Mouse (Mus musculus): ENCODE measurements around the gene Idh3b. TPM values are rescaled to one million over a fixed set of nuclear protein-coding genes. Genes with fewer than 3 reads are reported as not detected.
A peak's percentile ranks its signal among the peaks of the same experiment; 100 is the strongest.

The Idh3b gene
- polyA plus RNA-seq, 1 experiment from 2014 or later, result 141 TPM

DNA sequence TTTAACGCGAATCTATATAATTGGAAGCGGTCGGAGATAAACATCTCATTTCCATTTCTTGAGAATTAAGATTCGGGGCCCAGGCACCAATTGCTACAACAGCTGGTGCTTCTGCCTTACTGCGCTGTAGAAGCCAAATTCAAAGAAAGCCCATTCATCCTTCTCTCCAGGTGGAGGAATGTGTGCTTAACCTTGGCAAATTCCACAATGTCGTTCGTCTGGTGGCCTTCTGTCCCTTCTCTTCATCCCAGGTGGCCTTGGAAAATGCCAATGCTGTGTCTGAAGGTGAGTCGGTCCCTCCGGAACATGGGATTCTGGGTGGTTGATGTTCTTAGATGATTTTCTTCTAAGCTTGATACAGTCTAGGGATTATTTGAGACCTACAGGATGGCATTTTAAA lies 9.5 kb downstream of the Idh3b start:
- Histone ChIP-seq H3K27ac (ENCODE audit: low read depth, low read length) (peak overlapping the region; percentile 89), H3K9ac (ENCODE audit: low read depth, low read length) (peak overlapping the region; percentile 96)
- WGBS, result 3% methylated on average over 10 of the region's 10 CpGs

DNA sequence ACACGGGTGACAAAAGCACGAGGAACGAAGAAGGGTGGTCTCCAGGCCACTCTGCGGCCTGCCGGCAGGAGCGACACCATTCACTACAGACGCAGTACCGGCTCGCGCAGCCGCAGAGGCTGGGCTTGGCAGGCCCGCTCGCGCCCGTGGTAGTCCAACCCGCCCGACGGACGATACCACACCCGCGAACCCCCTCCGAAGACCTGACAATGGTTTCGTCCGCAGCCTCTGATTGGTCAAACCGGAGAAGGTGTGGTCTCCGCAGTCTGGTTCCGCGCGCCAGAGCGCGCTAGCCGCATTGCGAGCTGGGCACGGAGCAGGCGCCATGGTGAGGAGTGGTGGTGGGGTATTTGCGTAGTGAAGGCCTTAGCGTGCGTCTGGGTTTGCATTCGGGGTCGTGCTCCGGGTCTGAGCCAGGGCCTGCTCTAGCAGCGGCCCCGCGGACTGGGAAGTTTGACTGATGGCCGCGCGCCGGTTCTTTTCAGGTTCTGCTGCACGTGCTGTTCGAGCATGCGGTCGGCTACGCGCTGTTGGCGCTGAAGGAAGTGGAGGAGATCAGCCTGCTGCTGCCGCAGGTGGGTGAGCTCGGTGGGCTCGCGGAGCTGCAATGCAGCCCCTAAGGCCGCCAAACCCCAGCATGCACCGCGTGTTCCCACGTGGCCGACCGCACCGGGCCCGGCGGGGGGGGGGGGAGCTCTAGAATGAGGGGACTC lies 10.0 kb downstream of the Idh3b start, which contains the start of gene Nop56:
TSS of gene Nop56 (plus strand) at position 282 of the 713 bp plus-strand sequence.
- Histone ChIP-seq H3K36me3 (ENCODE audit: control insufficient read depth, insufficient read depth, low read length) (peaks cover 13% of the 10 kb centered on the region; the same call in 1 of the 2 replicates), H3K9ac (ENCODE audit: low read depth, low read length) (peak within 1 kb of the TSS; percentile 96), H3K27ac (ENCODE audit: low read depth, low read length) (peak within 1 kb of the TSS; percentile 89), H3K4me3 (ENCODE audit: low read depth, low read length) (peak within 1 kb of the TSS; percentile 94), H3K27me3 (ENCODE audit: control insufficient read depth, insufficient read depth, low read length) (no peaks in the 10 kb centered on the region), H3K4me1 (replicated peaks; ENCODE audit: control insufficient read depth, insufficient read depth, low read length) (peaks cover 3% of the 10 kb centered on the region; the same call in 1 of the 2 replicates), H3K4me2 (replicated peaks; ENCODE audit: low read depth, low read length) (peak within 1 kb of the TSS; percentile 87), H3K9me3 (ENCODE audit: control insufficient read depth, low read length) (no peaks in the 10 kb centered on the region)
- DNase-seq (ENCODE audit: low spot score) (peak; percentile 99), ATAC-seq (ENCODE audit: low FRiP score) (peak; percentile 97)
- WGBS, result 1% methylated on average over 67 of the region's 68 CpGs

More for the DNA sequence above, 9.5 kb downstream of the Idh3b start:
- no peak for ATAC-seq (ENCODE audit: low FRiP score)
- Histone ChIP-seq H3K36me3 (ENCODE audit: control insufficient read depth, insufficient read depth, low read length) (peaks cover 13% of the 10 kb centered on the region; the same call in 1 of the 2 replicates), H3K4me2 (replicated peaks; ENCODE audit: low read depth, low read length) (peak overlapping the region; percentile 87), H3K4me1 (replicated peaks; ENCODE audit: control insufficient read depth, insufficient read depth, low read length) (peaks cover 3% of the 10 kb centered on the region; the same call in 1 of the 2 replicates), H3K4me3 (ENCODE audit: low read depth, low read length) (peak overlapping the region; percentile 94), H3K9me3 (ENCODE audit: control insufficient read depth, low read length) (no peaks in the 10 kb centered on the region), H3K27me3 (ENCODE audit: control insufficient read depth, insufficient read depth, low read length) (no peaks in the 10 kb centered on the region)
- no peak for DNase-seq (ENCODE audit: low spot score)

DNA sequence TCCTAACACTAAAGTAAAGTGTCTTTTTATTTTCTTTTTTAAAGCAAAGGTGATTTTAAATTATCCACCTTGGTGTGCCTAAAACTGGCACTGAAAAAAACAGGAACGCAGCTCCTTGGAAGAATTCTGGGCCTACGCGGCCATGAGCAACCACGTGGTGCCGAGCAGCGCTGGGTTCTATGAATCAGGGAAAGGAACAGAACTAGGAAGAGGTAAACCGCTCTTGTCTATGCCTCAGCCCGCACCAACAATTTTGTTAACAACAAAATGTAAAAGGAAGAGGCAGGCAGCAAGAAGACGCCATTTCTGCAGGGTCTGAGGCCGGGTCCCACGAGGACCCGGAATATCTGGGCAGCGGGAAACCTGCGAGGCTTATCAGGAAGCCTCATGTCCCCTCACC lies 10.6 kb downstream of the Idh3b start:
- no peak for DNase-seq (ENCODE audit: low spot score)
- Histone ChIP-seq H3K4me3 (ENCODE audit: low read depth, low read length) (peak overlapping the region; percentile 94), H3K4me1 (replicated peaks; ENCODE audit: control insufficient read depth, insufficient read depth, low read length) (peaks cover 3% of the 10 kb centered on the region; the same call in 1 of the 2 replicates), H3K27ac (ENCODE audit: low read depth, low read length) (peak overlapping the region; percentile 89), H3K4me2 (replicated peaks; ENCODE audit: low read depth, low read length) (peak overlapping the region; percentile 87), H3K36me3 (ENCODE audit: control insufficient read depth, insufficient read depth, low read length) (peaks cover 13% of the 10 kb centered on the region; the same call in 1 of the 2 replicates), H3K9me3 (ENCODE audit: control insufficient read depth, low read length) (no peaks in the 10 kb centered on the region), H3K27me3 (ENCODE audit: control insufficient read depth, insufficient read depth, low read length) (no peaks in the 10 kb centered on the region), H3K9ac (ENCODE audit: low read depth, low read length) (peak overlapping the region; percentile 96)
- peak; percentile 39; the same call in 1 of the 2 replicates for ATAC-seq (ENCODE audit: low FRiP score)
- 2% methylated on average over 14 of the region's 14 CpGs for WGBS

DNA sequence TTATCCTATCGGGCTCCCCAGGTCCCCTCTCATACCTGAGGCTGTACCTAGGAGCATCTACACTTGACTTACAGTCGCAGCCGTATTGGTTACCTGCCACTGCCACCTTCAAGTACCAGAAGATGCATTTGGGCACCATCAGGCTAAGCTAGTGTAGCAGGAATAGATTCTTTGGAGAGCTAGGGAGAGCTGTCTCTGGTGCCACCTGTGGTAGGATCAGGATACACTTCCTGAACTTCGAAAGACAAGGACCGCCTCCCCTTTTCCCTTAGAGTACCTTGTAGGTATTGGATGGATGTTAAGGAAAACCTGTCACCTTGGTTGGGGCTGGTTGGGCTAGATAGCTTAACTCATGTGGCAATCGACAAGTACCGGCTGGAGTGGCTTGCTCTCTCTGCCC lies 16.3 kb downstream of the Idh3b start:
- H3K9me3 ChIP-seq (ENCODE audit: control insufficient read depth, low read length), result no peaks in the 10 kb centered on the region
- H3K4me3 ChIP-seq (ENCODE audit: low read depth, low read length), result no peak overlapping the region
- H3K36me3 ChIP-seq (ENCODE audit: control insufficient read depth, insufficient read depth, low read length), result no peaks in the 10 kb centered on the region
- no peak overlapping the region for H3K9ac ChIP-seq (ENCODE audit: low read depth, low read length)
- no peaks in the 10 kb centered on the region for H3K4me1 ChIP-seq (replicated peaks; ENCODE audit: control insufficient read depth, insufficient read depth, low read length)
- WGBS, result 72% methylated on average over 7 of the region's 7 CpGs
- no peaks in the 10 kb centered on the region for H3K27me3 ChIP-seq (ENCODE audit: control insufficient read depth, insufficient read depth, low read length)
- no peak overlapping the region for H3K4me2 ChIP-seq (replicated peaks; ENCODE audit: low read depth, low read length)
- no peak overlapping the region for H3K27ac ChIP-seq (ENCODE audit: low read depth, low read length)
- no peak for ATAC-seq (ENCODE audit: low FRiP score)
- no peak for DNase-seq (ENCODE audit: low spot score)

DNA sequence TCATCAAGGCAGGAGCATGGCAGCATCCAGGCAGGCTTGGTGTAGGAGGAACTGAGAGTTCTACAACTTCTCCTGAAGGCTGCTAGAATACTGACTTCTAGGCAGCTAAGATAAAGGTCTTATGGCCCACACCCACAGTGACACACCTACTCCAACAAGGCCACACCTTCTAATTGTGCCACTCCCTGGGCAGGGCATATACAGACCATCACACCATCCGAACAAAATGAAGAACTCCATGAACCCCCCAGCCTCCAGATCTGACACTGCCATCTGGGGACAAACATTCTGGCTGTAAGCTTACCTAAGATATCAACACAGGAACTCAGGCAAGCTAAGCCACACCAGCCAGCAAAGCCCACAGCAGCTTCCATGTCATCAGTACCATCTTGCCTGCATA lies 18.8 kb downstream of the Idh3b start:
- Histone ChIP-seq H3K9me3 (ENCODE audit: control insufficient read depth, low read length) (no peaks in the 10 kb centered on the region), H3K27ac (ENCODE audit: low read depth, low read length) (no peak overlapping the region), H3K4me3 (ENCODE audit: low read depth, low read length) (no peak overlapping the region), H3K4me2 (replicated peaks; ENCODE audit: low read depth, low read length) (no peak overlapping the region), H3K36me3 (ENCODE audit: control insufficient read depth, insufficient read depth, low read length) (no peaks in the 10 kb centered on the region), H3K9ac (ENCODE audit: low read depth, low read length) (no peak overlapping the region), H3K4me1 (replicated peaks; ENCODE audit: control insufficient read depth, insufficient read depth, low read length) (no peaks in the 10 kb centered on the region), H3K27me3 (ENCODE audit: control insufficient read depth, insufficient read depth, low read length) (no peaks in the 10 kb centered on the region)
- ATAC-seq (ENCODE audit: low FRiP score) (no peak), DNase-seq (ENCODE audit: low spot score) (no peak)
- WGBS, result 88% methylated on average over 1 of the region's 1 CpGs

DNA sequence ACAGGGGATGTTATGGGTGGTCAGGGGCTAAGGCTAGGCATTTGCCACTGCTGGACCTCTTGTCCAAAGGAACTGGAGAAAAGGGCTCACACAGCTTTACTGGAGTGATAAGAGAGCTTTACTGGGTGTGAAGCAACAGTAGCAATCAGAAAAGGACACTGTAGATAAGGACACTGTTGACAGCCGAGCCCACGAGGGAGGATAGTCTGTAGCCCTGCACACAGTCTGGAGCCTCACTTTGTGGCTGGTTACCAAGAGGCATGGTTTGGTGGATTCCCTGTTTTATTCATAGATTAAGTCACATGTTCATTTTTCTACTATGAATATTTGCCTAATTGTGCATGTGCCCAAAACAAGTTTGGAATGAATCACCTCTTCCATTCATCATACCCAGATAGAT lies 21.9 kb downstream of the Idh3b start:
- Histone ChIP-seq H3K36me3 (ENCODE audit: control insufficient read depth, insufficient read depth, low read length) (no peaks in the 10 kb centered on the region), H3K4me1 (replicated peaks; ENCODE audit: control insufficient read depth, insufficient read depth, low read length) (no peaks in the 10 kb centered on the region), H3K9me3 (ENCODE audit: control insufficient read depth, low read length) (no peaks in the 10 kb centered on the region), H3K27ac (ENCODE audit: low read depth, low read length) (no peak overlapping the region), H3K27me3 (ENCODE audit: control insufficient read depth, insufficient read depth, low read length) (no peaks in the 10 kb centered on the region), H3K4me3 (ENCODE audit: low read depth, low read length) (no peak overlapping the region), H3K4me2 (replicated peaks; ENCODE audit: low read depth, low read length) (no peak overlapping the region), H3K9ac (ENCODE audit: low read depth, low read length) (no peak overlapping the region)
- DNase-seq (ENCODE audit: low spot score) (no peak), ATAC-seq (ENCODE audit: low FRiP score) (no peak)
- WGBS, result 82% methylated on average over 2 of the region's 2 CpGs

DNA sequence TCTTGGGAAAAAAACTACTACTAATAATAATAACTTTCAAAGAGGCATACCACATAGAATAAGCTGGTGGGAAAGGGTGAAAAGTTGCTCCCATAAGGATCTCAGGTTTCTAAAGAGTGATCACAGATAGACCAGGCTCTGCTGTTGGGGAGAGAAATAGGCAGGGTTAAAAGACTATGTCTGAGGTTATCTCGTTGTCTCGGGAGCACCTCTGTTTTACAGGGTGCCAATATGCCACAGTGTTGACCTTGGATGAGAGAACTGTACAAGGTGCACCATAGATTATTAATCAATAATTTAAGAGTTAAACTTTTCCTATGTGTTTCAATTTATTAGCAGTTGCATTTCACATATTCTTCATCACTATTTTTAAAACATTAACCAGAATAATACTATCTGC lies 22.4 kb downstream of the Idh3b start:
- H3K4me3 ChIP-seq (ENCODE audit: low read depth, low read length), result no peak overlapping the region

DNA sequence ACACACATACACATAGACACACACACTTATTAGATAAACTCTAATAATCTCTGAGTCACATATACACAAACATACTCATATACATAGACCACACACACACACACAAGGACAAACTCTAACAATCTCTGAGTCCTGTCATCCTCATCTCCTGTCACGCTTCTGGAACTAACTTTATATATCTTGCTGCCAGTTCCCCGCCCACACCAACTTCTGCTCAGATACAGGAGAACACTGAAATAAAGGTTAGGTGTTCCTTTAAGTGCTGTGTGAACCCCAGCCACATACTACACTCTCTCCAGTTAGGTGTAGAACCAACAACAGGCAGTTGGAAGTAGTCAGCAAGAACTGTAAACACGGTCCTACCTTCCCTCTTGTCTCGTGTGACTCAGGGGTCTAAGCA lies 23.5 kb downstream of the Idh3b start:
- no peak for DNase-seq (ENCODE audit: low spot score)
- no peak overlapping the region for H3K4me2 ChIP-seq (replicated peaks; ENCODE audit: low read depth, low read length)
- H3K27me3 ChIP-seq (ENCODE audit: control insufficient read depth, insufficient read depth, low read length), result no peaks in the 10 kb centered on the region
- H3K4me1 ChIP-seq (replicated peaks; ENCODE audit: control insufficient read depth, insufficient read depth, low read length), result no peaks in the 10 kb centered on the region
- H3K36me3 ChIP-seq (ENCODE audit: control insufficient read depth, insufficient read depth, low read length), result no peaks in the 10 kb centered on the region
- H3K9me3 ChIP-seq (ENCODE audit: control insufficient read depth, low read length), result no peaks in the 10 kb centered on the region
- no peak for ATAC-seq (ENCODE audit: low FRiP score)
- H3K9ac ChIP-seq (ENCODE audit: low read depth, low read length), result no peak overlapping the region
- no peak overlapping the region for H3K27ac ChIP-seq (ENCODE audit: low read depth, low read length)
- WGBS, result 84% methylated on average over 4 of the region's 4 CpGs
- H3K4me3 ChIP-seq (ENCODE audit: low read depth, low read length), result no peak overlapping the region

More for the DNA sequence above, 22.4 kb downstream of the Idh3b start:
- H3K9me3 ChIP-seq (ENCODE audit: control insufficient read depth, low read length), result no peaks in the 10 kb centered on the region
- H3K27me3 ChIP-seq (ENCODE audit: control insufficient read depth, insufficient read depth, low read length), result no peaks in the 10 kb centered on the region
- 89% methylated on average over 2 of the region's 2 CpGs for WGBS
- DNase-seq (ENCODE audit: low spot score) (no peak), ATAC-seq (ENCODE audit: low FRiP score) (no peak)
- no peaks in the 10 kb centered on the region for H3K36me3 ChIP-seq (ENCODE audit: control insufficient read depth, insufficient read depth, low read length)
- H3K27ac ChIP-seq (ENCODE audit: low read depth, low read length), result no peak overlapping the region
- no peak overlapping the region for H3K9ac ChIP-seq (ENCODE audit: low read depth, low read length)
- no peak overlapping the region for H3K4me2 ChIP-seq (replicated peaks; ENCODE audit: low read depth, low read length)
- H3K4me1 ChIP-seq (replicated peaks; ENCODE audit: control insufficient read depth, insufficient read depth, low read length), result no peaks in the 10 kb centered on the region

DNA sequence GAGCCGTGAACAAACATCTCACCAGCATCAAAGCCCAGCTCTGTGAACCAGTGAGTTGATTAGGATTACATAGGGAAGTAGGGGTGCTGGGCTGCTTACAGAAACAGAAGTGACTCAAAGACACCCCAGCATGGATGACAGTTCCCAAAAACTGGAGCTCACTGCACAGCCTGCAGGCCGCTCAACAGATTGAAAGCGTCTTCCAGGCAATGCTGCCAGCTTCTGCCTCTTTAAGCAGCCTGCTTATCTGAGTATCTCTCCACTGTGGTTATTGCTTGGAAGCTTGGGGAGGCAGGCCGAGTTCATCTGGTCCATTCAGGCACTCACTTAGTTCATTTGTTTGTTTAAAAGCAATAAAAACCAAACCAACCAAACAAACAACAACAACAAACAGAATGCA lies 27.6 kb downstream of the Idh3b start:
- 88% methylated on average over 4 of the region's 4 CpGs for WGBS
- H3K27me3 ChIP-seq (ENCODE audit: control insufficient read depth, insufficient read depth, low read length), result no peaks in the 10 kb centered on the region
- no peak overlapping the region for H3K27ac ChIP-seq (ENCODE audit: low read depth, low read length)
- H3K9me3 ChIP-seq (ENCODE audit: control insufficient read depth, low read length), result no peaks in the 10 kb centered on the region
- H3K9ac ChIP-seq (ENCODE audit: low read depth, low read length), result no peak overlapping the region
- DNase-seq (ENCODE audit: low spot score) (no peak), ATAC-seq (ENCODE audit: low FRiP score) (no peak)
- H3K4me2 ChIP-seq (replicated peaks; ENCODE audit: low read depth, low read length), result no peak overlapping the region
- no peaks in the 10 kb centered on the region for H3K4me1 ChIP-seq (replicated peaks; ENCODE audit: control insufficient read depth, insufficient read depth, low read length)
- H3K36me3 ChIP-seq (ENCODE audit: control insufficient read depth, insufficient read depth, low read length), result no peaks in the 10 kb centered on the region
- H3K4me3 ChIP-seq (ENCODE audit: low read depth, low read length), result no peak overlapping the region
